Mouse (Mus musculus): ENCODE results near the gene Hoxd1.
A peak's percentile ranks its signal among the peaks of the same experiment; 100 is the strongest.

Gene Hoxd1

GRCm38 (mm10) chr2:74748436-74748995, 14.3 kb upstream of the Hoxd1 start:
- DNase-seq (ENCODE audit: low read depth, low spot score): no peak

GRCm38 (mm10) chr2:74749337-74750121, 13.3 kb upstream of the Hoxd1 start:
- DNase-seq (ENCODE audit: low read depth, low spot score): peak; percentile 75

GRCm38 (mm10) chr2:74750731-74751250, 12.0 kb upstream of the Hoxd1 start:
- no peak for DNase-seq (ENCODE audit: low read depth, low spot score)

- DNase-seq (ENCODE audit: low read depth, low spot score): no peak
These were observed 10.9 kb upstream of the Hoxd1 start for GRCm38 (mm10) chr2:74751861-74752260.

- no peak for DNase-seq (ENCODE audit: low read depth, low spot score)
These were observed 10.2 kb upstream of the Hoxd1 start for GRCm38 (mm10) chr2:74752431-74753174.

GRCm38 (mm10) chr2:74753175-74753523, 9.6 kb upstream of the Hoxd1 start:
- DNase-seq (ENCODE audit: low read depth, low spot score): no peak

- no peak for DNase-seq (ENCODE audit: low read depth, low spot score)
These were observed 9.1 kb upstream of the Hoxd1 start for GRCm38 (mm10) chr2:74753711-74754110.

GRCm38 (mm10) chr2:74760146-74760545, 2.6 kb upstream of the Hoxd1 start:
- DNase-seq (ENCODE audit: low read depth, low spot score): no peak

- DNase-seq (ENCODE audit: low read depth, low spot score): no peak
These were observed 839 bp upstream of the Hoxd1 start for GRCm38 (mm10) chr2:74761941-74762340.

GRCm38 (mm10) chr2:74763245-74763735, 510 bp downstream of the Hoxd1 start:
- no peak for DNase-seq (ENCODE audit: low read depth, low spot score)

GRCm38 (mm10) chr2:74763976-74764375, 1.2 kb downstream of the Hoxd1 start:
- DNase-seq (ENCODE audit: low read depth, low spot score): no peak

GRCm38 (mm10) chr2:74774359-74774758, 11.6 kb downstream of the Hoxd1 start:
- DNase-seq (ENCODE audit: low read depth, low spot score): no peak

- DNase-seq (ENCODE audit: low read depth, low spot score): no peak
These were observed 14.9 kb downstream of the Hoxd1 start for GRCm38 (mm10) chr2:74777536-74778275.

- no peak for DNase-seq (ENCODE audit: low read depth, low spot score)
These were observed 18.6 kb downstream of the Hoxd1 start for GRCm38 (mm10) chr2:74781386-74781785.

- DNase-seq (ENCODE audit: low read depth, low spot score): peak; percentile 18
These were observed 32.8 kb downstream of the Hoxd1 start for GRCm38 (mm10) chr2:74795531-74795930.

GRCm38 (mm10) chr2:74808431-74808830, 45.7 kb downstream of the Hoxd1 start:
- DNase-seq (ENCODE audit: low read depth, low spot score): no peak
